Mouse (Mus musculus): ENCODE results near the gene Gprc5c. TPM values are rescaled to one million over a fixed set of nuclear protein-coding genes. Genes with fewer than 3 reads are reported as not detected.

The Gprc5c gene
- polyA plus RNA-seq, 1 experiment from 2014 or later: 29.7 TPM

- WGBS: 58% methylated on average over 9 of the region's 9 CpGs
- Histone ChIP-seq H3K36me3 (no peaks in the 10 kb centered on the region), H3K4me3 (no peak overlapping the region), H3K4me1 (peaks cover 33% of the 10 kb centered on the region), H3K27ac (no peak overlapping the region), H3K9me3 (replicated peaks) (no peaks in the 10 kb centered on the region), H3K27me3 (no peaks in the 10 kb centered on the region), H3K9ac (no peak overlapping the region), H3K4me2 (replicated peaks) (no peak overlapping the region)
- ATAC-seq (ENCODE audit: low FRiP score): no peak; the same call in 1 of the 2 replicates
These were observed 23.5 kb downstream of the Gprc5c start for GRCm38 (mm10) chr11:114874226-114875145.

- no peak overlapping the region for H3K27ac ChIP-seq
- no peak overlapping the region for H3K9ac ChIP-seq
- no peaks in the 10 kb centered on the region for H3K36me3 ChIP-seq
- no peaks in the 10 kb centered on the region for H3K27me3 ChIP-seq
- no peak for ATAC-seq (ENCODE audit: low FRiP score)
- WGBS: 12% methylated on average over 9 of the region's 9 CpGs
- no peak overlapping the region for H3K4me3 ChIP-seq
- peaks cover 33% of the 10 kb centered on the region for H3K4me1 ChIP-seq
- no peak overlapping the region for H3K4me2 ChIP-seq (replicated peaks)
- H3K9me3 ChIP-seq (replicated peaks): no peaks in the 10 kb centered on the region
These were observed 24.4 kb downstream of the Gprc5c start for GRCm38 (mm10) chr11:114875301-114875801.

GRCm38 (mm10) chr11:114876176-114876575, 25.2 kb downstream of the Gprc5c start:
- Histone ChIP-seq H3K4me3 (no peak overlapping the region), H3K9ac (no peak overlapping the region), H3K4me1 (peaks cover 33% of the 10 kb centered on the region), H3K36me3 (no peaks in the 10 kb centered on the region), H3K27ac (no peak overlapping the region), H3K27me3 (no peaks in the 10 kb centered on the region; the same call in 1 of the 2 replicates), H3K4me2 (replicated peaks) (no peak overlapping the region), H3K9me3 (replicated peaks) (no peaks in the 10 kb centered on the region)
- ATAC-seq (ENCODE audit: low FRiP score): no peak
- 32% methylated on average over 5 of the region's 7 CpGs for WGBS

- no peak overlapping the region for H3K4me3 ChIP-seq
- no peak overlapping the region for H3K27ac ChIP-seq
- H3K36me3 ChIP-seq: no peaks in the 10 kb centered on the region
- no peak for ATAC-seq (ENCODE audit: low FRiP score)
- H3K9ac ChIP-seq: no peak overlapping the region
- no peaks in the 10 kb centered on the region; the same call in 1 of the 2 replicates for H3K27me3 ChIP-seq
- no peak overlapping the region for H3K4me2 ChIP-seq (replicated peaks)
- no peaks in the 10 kb centered on the region for H3K9me3 ChIP-seq (replicated peaks)
- WGBS: 40% methylated on average over 2 of the region's 2 CpGs
- H3K4me1 ChIP-seq: peaks cover 33% of the 10 kb centered on the region
These were observed 25.7 kb downstream of the Gprc5c start for GRCm38 (mm10) chr11:114876621-114877020.

GRCm38 (mm10) chr11:114877145-114877544, 26.2 kb downstream of the Gprc5c start:
- H3K4me1 ChIP-seq: peaks cover 33% of the 10 kb centered on the region
- ATAC-seq (ENCODE audit: low FRiP score): no peak
- WGBS: 67% methylated on average over 3 of the region's 3 CpGs

GRCm38 (mm10) chr11:114879666-114880065, 28.7 kb downstream of the Gprc5c start:
- no peak for ATAC-seq (ENCODE audit: low FRiP score)
- Histone ChIP-seq H3K4me2 (replicated peaks) (no peak overlapping the region), H3K4me1 (peaks cover 12% of the 10 kb centered on the region), H3K4me3 (no peak overlapping the region), H3K27me3 (no peaks in the 10 kb centered on the region; the same call in 1 of the 2 replicates), H3K27ac (no peak overlapping the region), H3K36me3 (no peaks in the 10 kb centered on the region), H3K9me3 (replicated peaks) (no peaks in the 10 kb centered on the region), H3K9ac (no peak overlapping the region)
- 79% methylated on average over 2 of the region's 2 CpGs for WGBS

More at GRCm38 (mm10) chr11:114877145-114877544, 26.2 kb downstream of the Gprc5c start:
- Histone ChIP-seq H3K9me3 (replicated peaks) (no peaks in the 10 kb centered on the region), H3K9ac (no peak overlapping the region), H3K4me3 (no peak overlapping the region), H3K36me3 (no peaks in the 10 kb centered on the region), H3K27ac (no peak overlapping the region), H3K4me2 (replicated peaks) (no peak overlapping the region), H3K27me3 (no peaks in the 10 kb centered on the region; the same call in 1 of the 2 replicates)

- Histone ChIP-seq H3K4me3 (no peak overlapping the region), H3K4me1 (peaks cover 7% of the 10 kb centered on the region), H3K9ac (no peak overlapping the region), H3K4me2 (replicated peaks) (no peak overlapping the region), H3K36me3 (no peaks in the 10 kb centered on the region), H3K27me3 (no peaks in the 10 kb centered on the region; the same call in 1 of the 2 replicates), H3K27ac (no peak overlapping the region), H3K9me3 (replicated peaks) (no peaks in the 10 kb centered on the region)
- ATAC-seq (ENCODE audit: low FRiP score): no peak
These were observed 29.2 kb downstream of the Gprc5c start for GRCm38 (mm10) chr11:114880185-114880584.

- H3K9me3 ChIP-seq (replicated peaks): no peaks in the 10 kb centered on the region
- H3K27ac ChIP-seq: no peak overlapping the region
- WGBS: 0% methylated on average over 1 of the region's 1 CpGs
- H3K36me3 ChIP-seq: no peaks in the 10 kb centered on the region
- no peak overlapping the region for H3K9ac ChIP-seq
- no peaks in the 10 kb centered on the region; the same call in 1 of the 2 replicates for H3K27me3 ChIP-seq
- H3K4me2 ChIP-seq (replicated peaks): no peak overlapping the region
- H3K4me1 ChIP-seq: 0 out of 2 replicates have a peak, but pooled peaks cover 3% of the 10 kb centered on the region
- ATAC-seq (ENCODE audit: low FRiP score): no peak
- no peak overlapping the region for H3K4me3 ChIP-seq
These were observed 29.6 kb downstream of the Gprc5c start for GRCm38 (mm10) chr11:114880589-114880988.

- H3K9ac ChIP-seq: no peak overlapping the region
- no peaks in the 10 kb centered on the region; the same call in 1 of the 2 replicates for H3K27me3 ChIP-seq
- no peaks in the 10 kb centered on the region for H3K4me1 ChIP-seq
- H3K27ac ChIP-seq: no peak overlapping the region
- ATAC-seq (ENCODE audit: low FRiP score): no peak
- 95% methylated on average over 4 of the region's 4 CpGs for WGBS
- H3K36me3 ChIP-seq: no peaks in the 10 kb centered on the region
- no peak overlapping the region for H3K4me3 ChIP-seq
- no peak overlapping the region for H3K4me2 ChIP-seq (replicated peaks)
- no peaks in the 10 kb centered on the region for H3K9me3 ChIP-seq (replicated peaks)
These were observed 32.4 kb downstream of the Gprc5c start for GRCm38 (mm10) chr11:114883251-114883789.

- Histone ChIP-seq H3K4me1 (no peaks in the 10 kb centered on the region), H3K9me3 (replicated peaks) (no peaks in the 10 kb centered on the region), H3K36me3 (no peaks in the 10 kb centered on the region), H3K4me3 (no peak overlapping the region), H3K27ac (no peak overlapping the region), H3K4me2 (replicated peaks) (no peak overlapping the region), H3K9ac (no peak overlapping the region), H3K27me3 (no peaks in the 10 kb centered on the region; the same call in 1 of the 2 replicates)
- ATAC-seq (ENCODE audit: low FRiP score): no peak
- WGBS: 90% methylated on average over 4 of the region's 4 CpGs
These were observed 33.6 kb downstream of the Gprc5c start for GRCm38 (mm10) chr11:114884380-114885100.

GRCm38 (mm10) chr11:114889991-114890518, 39.1 kb downstream of the Gprc5c start, which contains the start of gene Cd300a:
Gene Cd300a (plus strand): TSS chr11:114890041.
- Histone ChIP-seq H3K4me2 (replicated peaks) (peak within 1 kb of the TSS; percentile 17; the same call in 1 of the 2 replicates), H3K36me3 (no peaks in the 10 kb centered on the region), H3K27me3 (no peaks in the 10 kb centered on the region), H3K4me1 (peaks cover 5% of the 10 kb centered on the region; the same call in 1 of the 2 replicates), H3K4me3 (no peak within 1 kb of the TSS), H3K9ac (no peak within 1 kb of the TSS; the same call in 1 of the 2 replicates), H3K27ac (no peak within 1 kb of the TSS), H3K9me3 (replicated peaks) (no peaks in the 10 kb centered on the region)
- 50% methylated on average over 18 of the region's 18 CpGs for WGBS
- no peak for ATAC-seq (ENCODE audit: low FRiP score)
